Mouse (Mus musculus) urinary bladder, postnatal 14 days (tissue): Measurements from ENCODE around the gene Olfr1385.
"Not testable (repeated sequence)": the region's sequence is repeated elsewhere in the genome, so short reads cannot be mapped to it uniquely, and the experiment has no call there.

Experiments used
- DNase-seq: peaks from one replicate; pipeline ENCODE4 v3.0.0; 2021; ENCODE audit warnings: low spot score

Gene Olfr1385

GRCm38 (mm10) chr11:49488770-49489169, at the start of gene Olfr1385:
Olfr1385 (plus strand) TSS chr11:49489070.
- not testable (repeated sequence) for DNase-seq

GRCm38 (mm10) chr11:49455043-49455442, 33.8 kb upstream of the Olfr1385 start, which contains the start of gene Olfr1387:
Olfr1387 (plus strand) TSS chr11:49455343.
- DNase-seq = no peak

GRCm38 (mm10) chr11:49464746-49465145, 24.1 kb upstream of the Olfr1385 start, which contains the start of gene Olfr1386:
Olfr1386 (plus strand) TSS chr11:49465046.
- DNase-seq = not testable (repeated sequence)

- no peak for DNase-seq
These were observed 2.9 kb upstream of the Olfr1385 start for GRCm38 (mm10) chr11:49485973-49486372.

- DNase-seq = no peak
These were observed 29.2 kb downstream of the Olfr1385 start for GRCm38 (mm10) chr11:49518086-49518485.

GRCm38 (mm10) chr11:49519348-49519747, 30.5 kb downstream of the Olfr1385 start, which contains the start of gene Olfr1383:
Olfr1383 (plus strand) TSS chr11:49519648.
- DNase-seq = no peak

- no peak for DNase-seq
These were observed 39.1 kb downstream of the Olfr1385 start, which contains the start of gene Olfr1382 for GRCm38 (mm10) chr11:49527947-49528346. Olfr1382 (plus strand) TSS chr11:49528247.

GRCm38 (mm10) chr11:49532761-49533160, 43.9 kb downstream of the Olfr1385 start:
- DNase-seq = no peak

GRCm38 (mm10) chr11:49536631-49537030, 47.8 kb downstream of the Olfr1385 start:
- not testable (repeated sequence) for DNase-seq

GRCm38 (mm10) chr11:49543149-49543548, 54.3 kb downstream of the Olfr1385 start, which contains the start of gene Olfr1381:
Olfr1381 (plus strand) TSS chr11:49543449.
- DNase-seq = not testable (repeated sequence)
